Mouse (Mus musculus): ENCODE results near the gene Hepacam2.
"Not testable (repeated sequence)": the region's sequence is repeated elsewhere in the genome, so short reads cannot be mapped to it uniquely, and the experiment has no call there.

Gene Hepacam2

DNA sequence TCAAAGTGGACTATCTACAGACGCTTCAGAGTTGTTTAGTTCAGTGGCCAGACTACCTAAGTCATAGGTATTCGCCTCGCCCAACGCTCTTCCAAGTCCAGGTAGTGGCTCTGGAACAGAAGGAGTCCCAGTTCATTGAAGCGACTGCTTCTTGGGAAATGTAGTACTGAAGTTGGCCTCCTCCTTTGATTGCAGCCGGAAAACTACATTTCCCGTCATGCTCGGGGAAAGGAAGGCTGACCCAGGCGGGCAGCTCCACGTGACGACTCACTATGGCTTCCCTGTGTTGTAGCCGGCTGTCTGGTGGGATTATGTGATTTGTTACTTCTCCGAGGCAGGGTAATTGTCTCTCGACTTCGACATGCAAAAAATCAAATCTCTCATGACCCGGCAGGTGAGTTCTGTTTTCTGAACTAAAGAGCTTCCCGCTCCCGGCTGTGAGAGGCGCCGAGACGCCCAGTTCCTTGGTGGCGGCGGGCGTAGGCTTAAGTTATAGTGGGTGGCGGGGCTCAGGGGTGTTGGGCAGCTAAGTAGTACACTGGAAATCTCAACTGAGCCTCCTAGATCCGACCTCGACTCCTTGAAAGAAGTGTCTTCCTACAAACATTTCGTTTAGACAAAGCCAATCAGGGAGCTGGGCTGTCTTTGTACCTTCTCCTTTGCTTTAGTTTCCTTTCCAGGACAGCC lies at the start of gene Hepacam2, which contains the start of gene Vps50:
Hepacam2 (minus strand) TSS at position 137 of the 687 bp plus-strand sequence.
Vps50 (plus strand) TSS at position 221 of the 687 bp plus-strand sequence.
- peak; percentile 58 for DNase-seq (ENCODE audit: low spot score)

GRCm38 (mm10) chr6:3544970-3545369 lies 46.9 kb upstream of the Hepacam2 start:
- DNase-seq (ENCODE audit: low spot score), result no peak

DNA sequence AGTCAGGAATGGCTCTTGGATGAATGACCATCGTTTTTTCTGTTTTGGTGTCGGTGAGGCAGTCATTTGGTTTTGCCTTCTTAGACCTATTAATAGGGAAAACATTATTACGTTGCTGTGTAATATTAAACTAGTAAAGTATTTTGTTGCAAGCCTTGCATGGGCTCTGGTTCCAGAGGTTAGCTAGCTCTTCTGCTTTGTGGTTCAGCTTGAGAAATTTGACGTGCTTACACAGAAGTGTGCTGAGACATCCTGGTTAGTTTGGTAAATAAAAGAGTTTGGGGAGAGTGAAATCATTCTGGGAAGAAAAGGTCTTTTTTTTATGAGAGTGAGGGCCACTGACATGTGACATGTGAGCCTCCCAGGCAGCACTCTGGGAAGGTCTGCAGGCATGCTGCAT lies 45.8 kb upstream of the Hepacam2 start:
- no peak for DNase-seq (ENCODE audit: low spot score)

DNA sequence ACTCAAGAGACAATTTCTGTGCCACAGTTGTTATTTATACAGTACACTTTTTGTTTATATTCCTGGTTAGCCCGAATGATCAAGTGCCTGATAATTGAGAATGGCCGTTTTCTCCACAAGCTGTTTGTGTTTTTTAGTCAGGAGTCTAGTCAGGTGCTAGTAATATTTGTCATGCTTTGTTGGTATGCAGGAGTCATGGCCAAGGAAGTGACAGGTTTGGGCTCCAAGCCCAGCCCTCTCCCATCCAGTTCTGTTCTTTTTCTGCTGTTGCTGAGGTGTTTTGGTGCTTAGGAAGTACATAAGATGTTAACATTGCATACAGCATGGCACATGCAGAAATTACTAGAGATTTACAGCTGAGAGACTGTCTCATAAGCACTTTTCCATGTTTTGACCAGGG lies 41.4 kb upstream of the Hepacam2 start:
- DNase-seq (ENCODE audit: low spot score), result no peak

- DNase-seq (ENCODE audit: low spot score), result no peak
Measured at GRCm38 (mm10) chr6:3536048-3536447, 38.0 kb upstream of the Hepacam2 start.

DNA sequence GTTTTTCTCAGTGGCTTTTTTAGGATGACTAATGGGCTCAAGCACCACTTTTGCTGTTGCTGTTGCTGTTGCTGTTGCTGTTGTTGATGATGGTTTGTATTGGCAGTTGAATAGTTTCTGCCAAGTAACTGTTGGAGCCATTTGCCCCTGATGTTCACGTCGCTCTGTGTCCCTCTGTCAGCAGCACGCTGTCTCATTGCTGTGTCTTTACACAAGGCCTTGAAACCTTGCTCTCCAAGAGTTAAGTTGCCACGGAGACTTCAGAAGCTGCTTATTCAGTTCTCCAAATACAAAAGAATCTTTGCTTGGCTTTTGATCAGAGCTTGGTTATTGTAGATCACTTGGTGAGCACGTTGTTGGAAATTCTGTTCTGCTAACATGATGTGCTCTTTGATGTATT lies 33.3 kb upstream of the Hepacam2 start:
- no peak for DNase-seq (ENCODE audit: low spot score)

GRCm38 (mm10) chr6:3528198-3528597 lies 30.1 kb upstream of the Hepacam2 start:
- no peak for DNase-seq (ENCODE audit: low spot score)

- DNase-seq (ENCODE audit: low spot score), result no peak
Measured at GRCm38 (mm10) chr6:3512611-3513010, 14.5 kb upstream of the Hepacam2 start.

DNA sequence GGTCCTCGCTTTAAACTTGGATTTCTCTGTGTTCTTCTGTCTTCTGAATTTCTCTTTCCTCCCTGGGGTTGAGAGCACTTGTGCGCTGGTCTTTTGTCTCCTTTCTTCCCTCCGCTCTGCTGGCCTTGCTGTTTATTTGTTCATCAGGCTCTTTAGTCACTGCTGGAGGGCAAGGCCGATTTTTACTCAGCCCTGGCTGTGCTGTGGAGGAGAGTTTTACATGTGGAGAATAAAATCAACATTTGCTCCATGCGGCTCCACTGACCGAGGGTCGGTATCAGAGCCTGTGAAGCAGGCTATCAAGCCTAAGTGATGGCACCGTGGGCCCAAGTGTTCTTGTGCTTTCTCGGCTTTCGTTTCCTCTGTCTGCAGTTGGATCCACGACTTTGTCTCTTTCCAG lies 13.5 kb upstream of the Hepacam2 start:
- DNase-seq (ENCODE audit: low spot score), result no peak

DNA sequence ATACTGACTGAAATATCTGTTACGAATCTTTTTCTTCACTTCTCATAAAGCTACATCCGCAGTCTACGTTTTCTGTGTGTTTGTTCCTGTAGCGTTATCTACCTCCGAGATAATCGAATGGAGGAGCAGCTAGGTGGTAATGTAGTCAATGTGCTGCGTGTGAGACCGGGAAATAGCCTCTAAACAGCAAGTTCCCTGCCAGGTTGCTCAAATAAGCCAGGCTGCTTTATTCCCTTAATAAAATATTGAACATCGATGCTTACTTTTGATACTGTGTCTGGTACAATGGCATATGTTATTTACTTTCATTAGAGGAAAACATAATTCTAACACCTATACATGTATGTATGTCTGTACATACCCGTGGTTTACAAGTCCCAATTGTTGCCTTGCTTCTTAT lies 13.0 kb upstream of the Hepacam2 start:
- no peak for DNase-seq (ENCODE audit: low spot score)

DNA sequence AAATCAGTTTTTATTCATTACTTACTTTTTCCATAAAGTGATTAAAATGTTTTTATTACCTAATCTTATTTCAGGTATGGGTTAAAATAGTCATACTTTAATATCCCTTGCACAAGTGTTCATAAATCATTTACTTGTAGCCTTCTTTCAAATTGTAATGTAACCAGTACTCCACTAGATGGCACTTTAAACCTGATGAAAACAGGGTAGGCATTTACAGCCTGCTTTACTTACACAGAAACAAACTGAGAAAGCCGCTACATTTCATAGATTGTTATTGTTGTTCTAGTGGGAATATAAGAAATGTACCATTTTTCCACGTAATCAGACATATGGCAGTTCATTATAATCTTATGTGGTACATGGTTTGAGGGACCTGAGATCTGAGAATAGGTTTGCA lies 11.7 kb upstream of the Hepacam2 start:
- DNase-seq (ENCODE audit: low spot score), result no peak

DNA sequence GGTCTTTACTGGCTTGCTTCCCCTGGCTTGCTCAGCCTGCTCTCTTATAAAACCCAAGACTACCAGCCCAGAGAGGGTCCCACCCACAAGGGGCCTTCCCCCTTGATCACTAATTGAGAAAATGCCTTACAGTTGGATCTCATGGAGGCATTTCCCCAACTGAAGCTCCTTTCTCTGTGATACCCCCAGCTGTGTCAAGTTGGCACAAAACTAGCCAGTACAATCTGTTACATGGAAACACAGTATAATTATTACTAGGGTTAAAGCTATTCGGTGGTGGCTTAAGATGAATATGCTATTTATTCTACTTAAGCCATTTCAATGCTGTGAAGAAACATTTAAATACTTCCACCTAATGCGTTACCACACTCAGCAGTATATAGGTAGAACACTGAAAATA lies 10.1 kb upstream of the Hepacam2 start:
- DNase-seq (ENCODE audit: low spot score), result not testable (repeated sequence)

DNA sequence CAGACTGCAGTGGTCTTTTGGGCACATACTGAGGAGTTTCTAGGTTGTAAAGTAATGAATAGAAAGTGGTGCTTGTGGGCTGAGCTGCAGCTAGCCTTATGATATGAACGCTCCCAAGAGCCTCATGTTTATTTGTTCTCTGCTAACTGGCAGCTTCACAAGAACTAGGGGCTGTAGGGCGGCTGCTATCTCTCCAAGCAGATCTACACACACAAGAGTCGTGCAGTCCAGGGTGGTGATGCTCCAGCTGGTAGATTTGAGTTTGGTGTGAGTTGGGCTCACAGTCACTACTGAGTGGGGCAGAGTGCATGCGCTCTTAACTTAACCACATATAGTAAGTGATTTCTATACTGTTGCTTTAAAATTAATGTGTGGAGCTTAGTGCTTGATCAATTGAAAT lies 9.0 kb upstream of the Hepacam2 start:
- DNase-seq (ENCODE audit: low spot score), result no peak

DNA sequence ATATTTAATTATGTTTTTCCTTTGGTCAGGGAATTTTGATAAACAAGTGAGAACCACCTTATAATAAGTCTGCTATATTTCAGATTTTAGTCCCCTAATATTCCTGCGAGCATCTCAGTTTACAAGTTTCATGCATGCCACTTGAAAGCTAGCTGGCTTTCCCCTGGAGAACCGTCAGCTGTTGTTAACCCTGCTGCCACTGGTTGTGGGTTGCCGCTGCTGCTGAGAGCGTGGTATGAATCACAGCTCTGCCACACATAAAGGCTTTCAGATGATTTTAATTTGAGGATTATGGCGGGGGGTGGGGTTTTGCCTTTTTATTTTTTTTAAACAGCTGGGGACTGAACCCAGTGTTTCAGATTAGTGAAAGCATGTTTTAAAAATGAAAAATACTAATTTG lies 7.2 kb upstream of the Hepacam2 start:
- DNase-seq (ENCODE audit: low spot score), result no peak

GRCm38 (mm10) chr6:3500286-3500685 lies 2.2 kb upstream of the Hepacam2 start:
- no peak for DNase-seq (ENCODE audit: low spot score)

DNA sequence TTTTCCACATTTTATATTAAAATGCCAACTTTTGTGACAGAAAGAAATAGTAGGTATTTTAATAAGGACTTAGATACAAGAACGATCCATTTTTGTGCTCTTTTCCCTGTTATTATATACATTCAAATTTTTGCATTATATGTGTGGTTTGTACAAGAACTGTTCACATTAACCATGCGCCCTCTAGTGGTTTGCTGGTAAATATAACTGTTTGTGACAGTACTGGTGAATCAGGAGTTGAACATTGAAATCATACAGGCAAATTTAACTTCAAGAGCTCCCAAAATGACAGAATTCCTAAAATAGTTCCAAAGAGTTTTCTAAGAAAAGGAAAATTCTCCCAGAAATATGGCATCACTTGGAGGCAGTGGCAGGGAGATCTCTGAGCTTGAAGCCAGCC lies 1.9 kb downstream of the Hepacam2 start:
- no peak for DNase-seq (ENCODE audit: low spot score)

DNA sequence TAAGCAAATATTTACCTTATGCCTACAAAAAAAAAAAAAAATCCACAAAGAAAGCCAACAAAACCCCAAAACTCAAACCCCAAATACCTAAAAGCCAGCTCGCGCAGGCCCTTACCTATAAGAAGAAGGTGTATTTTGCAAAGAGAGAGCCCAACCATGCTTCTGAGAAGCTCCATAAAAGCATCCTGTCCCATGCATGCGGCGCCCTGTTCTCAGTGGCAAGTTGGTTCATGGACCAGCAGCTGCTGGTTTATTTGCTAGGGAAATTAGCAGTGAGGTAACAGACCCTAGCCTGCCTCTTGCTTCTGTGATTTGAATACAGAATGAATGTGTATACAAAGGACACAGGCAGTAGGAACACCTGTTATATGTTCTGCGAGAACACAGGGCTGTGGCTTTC lies 3.8 kb downstream of the Hepacam2 start:
- no peak for DNase-seq (ENCODE audit: low spot score)

GRCm38 (mm10) chr6:3487355-3487754 lies 10.7 kb downstream of the Hepacam2 start:
- DNase-seq (ENCODE audit: low spot score), result no peak

DNA sequence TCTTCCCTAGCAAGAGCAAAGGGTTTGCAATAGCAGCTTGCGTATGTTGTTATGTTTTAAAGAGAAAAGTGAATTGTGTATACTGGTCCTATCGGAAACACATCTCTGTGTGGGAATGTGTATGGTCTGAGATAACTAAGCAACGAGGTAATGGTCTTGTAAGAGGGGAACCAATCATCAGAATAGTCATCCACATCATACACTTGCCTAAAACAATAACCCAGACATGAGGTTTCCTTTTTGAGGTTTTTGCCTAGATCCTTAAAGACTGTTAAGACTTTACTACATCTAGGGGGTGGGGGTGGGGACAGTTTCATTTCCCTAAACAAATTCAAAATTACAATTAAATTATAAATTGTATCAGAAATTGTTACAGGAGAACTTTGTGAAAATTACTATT lies 13.0 kb downstream of the Hepacam2 start:
- DNase-seq (ENCODE audit: low spot score), result no peak

- no peak for DNase-seq (ENCODE audit: low spot score)
Measured at GRCm38 (mm10) chr6:3481705-3482104, 16.4 kb downstream of the Hepacam2 start.

DNA sequence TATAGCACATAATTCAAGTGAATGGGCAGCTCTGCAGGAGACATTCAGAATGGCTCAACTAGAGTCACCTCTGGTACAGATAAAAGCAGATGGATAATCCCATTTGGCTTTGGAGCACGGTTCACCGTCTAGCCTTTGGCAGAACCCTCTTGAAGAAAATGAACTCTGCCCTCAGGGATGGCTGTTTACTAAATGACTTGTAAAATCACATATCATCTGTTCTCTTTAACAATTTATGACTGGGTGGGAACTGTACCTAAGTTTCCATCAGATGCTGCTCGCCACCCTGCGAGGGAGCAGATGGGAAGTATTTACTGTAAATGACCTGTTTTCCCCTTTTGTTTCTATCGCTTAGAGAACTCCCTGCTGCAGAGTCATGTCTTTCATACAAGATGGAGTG lies 18.2 kb downstream of the Hepacam2 start:
- DNase-seq (ENCODE audit: low spot score), result no peak

DNA sequence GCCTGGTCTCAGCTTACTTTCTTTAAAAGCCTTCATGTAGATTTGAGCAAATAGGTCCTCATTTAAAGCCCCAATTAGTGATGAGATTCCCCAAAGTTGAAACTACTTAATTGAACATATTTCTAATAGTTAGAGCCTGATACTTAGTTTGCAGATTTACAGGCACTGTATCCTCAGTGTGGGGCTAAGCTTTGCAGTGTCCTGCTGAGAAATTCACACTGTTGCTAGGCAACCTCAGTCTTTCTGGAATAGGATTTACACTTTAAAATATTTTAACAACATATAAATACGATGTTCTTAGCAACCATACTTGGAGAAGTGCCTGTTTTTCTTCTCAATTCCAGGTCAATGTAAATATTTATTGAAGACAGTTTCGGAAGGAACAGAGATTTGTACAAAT lies 21.8 kb downstream of the Hepacam2 start:
- DNase-seq (ENCODE audit: low spot score), result no peak

DNA sequence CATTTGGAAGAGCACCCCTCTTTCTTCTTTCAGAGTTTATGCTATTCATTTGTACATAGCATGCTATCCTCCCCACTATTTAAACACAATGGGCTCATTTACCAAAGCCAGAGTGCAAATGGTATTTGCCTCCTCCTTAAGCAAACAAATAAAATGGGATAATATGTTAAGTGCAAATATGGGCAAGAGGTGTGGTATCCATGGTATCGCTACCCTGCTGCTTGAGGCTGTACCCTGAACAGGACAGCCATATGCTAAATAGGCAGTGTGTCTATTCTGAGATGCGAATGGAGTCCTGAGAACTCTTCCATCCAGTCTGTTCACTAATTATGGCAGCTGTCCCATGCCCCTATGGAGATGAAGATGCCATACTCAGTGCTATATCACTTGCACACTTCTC lies 27.4 kb downstream of the Hepacam2 start:
- no peak for DNase-seq (ENCODE audit: low spot score)

GRCm38 (mm10) chr6:3468627-3469026 lies 29.5 kb downstream of the Hepacam2 start:
- no peak for DNase-seq (ENCODE audit: low spot score)

Data from ovary, postnatal 10 days (tissue).